Mouse (Mus musculus): ENCODE results near the gene Elmod3.
A peak's percentile ranks its signal among the peaks of the same experiment; 100 is the strongest.

The Elmod3 gene

DNA sequence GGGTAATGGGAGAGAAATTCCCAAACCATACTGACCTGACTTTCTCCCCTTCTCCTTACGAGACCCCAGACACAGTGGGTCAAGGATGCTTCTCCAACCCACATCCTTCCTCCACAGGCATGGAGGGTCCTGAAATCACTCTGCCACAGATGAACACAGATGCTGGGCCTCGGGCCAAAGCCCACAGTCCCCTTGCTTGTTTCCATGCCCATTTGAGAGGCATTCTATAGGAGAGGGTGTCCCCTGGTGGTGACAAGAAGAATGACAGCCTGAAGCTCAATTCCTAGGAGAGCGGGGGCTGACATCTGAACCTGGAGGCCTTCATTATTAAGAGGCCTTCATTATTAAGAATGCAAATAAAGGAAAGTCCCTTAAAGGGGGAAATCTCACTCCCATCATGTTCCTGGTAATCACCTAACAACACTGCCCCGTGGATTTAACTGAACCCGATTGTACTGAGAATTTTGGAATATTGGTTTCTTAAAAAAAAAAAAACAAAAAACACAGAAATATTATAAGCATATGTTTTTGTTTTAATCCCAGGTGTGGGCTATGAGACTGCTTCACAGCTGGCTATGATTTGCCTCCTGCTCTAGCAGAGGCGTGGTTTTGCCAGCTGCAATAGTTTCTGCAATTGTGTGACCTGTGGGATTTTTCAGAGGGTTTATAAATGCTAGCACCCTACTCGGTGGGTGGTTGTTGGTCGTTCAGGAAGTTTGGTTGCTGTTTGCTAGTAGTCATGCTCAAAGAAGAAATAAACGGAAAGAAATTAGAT is 64.0 kb downstream of the Elmod3 start:
- peak; percentile 92 for DNase-seq (ENCODE audit: low read depth)

DNA sequence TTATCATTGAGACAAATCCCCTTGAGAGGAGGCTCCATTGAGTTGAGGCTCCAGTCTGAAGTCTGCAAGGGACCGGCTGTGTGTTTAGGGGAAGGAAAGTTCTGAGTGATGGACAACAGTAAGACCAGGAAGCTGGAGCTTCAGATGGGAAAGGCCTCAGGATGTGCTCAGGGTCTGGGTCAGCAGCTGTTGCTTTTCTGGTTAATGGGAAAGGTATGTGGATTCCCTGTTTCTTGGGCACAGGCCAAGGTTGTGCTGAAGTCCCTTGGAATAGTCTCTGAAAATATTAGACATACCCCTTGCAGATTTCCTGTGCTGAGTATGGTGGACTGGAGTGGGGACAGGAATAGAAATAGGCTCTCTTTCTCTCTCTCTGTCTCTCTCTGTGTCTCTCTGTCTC is 64.7 kb downstream of the Elmod3 start:
- DNase-seq (ENCODE audit: low read depth): peak; percentile 80

- no peak for DNase-seq (ENCODE audit: low read depth)
Observed at GRCm38 (mm10) chr6:72532580-72532979, 65.6 kb downstream of the Elmod3 start.

GRCm38 (mm10) chr6:72528410-72529151 is 69.6 kb downstream of the Elmod3 start:
- peak; percentile 48 for DNase-seq (ENCODE audit: low read depth)

DNA sequence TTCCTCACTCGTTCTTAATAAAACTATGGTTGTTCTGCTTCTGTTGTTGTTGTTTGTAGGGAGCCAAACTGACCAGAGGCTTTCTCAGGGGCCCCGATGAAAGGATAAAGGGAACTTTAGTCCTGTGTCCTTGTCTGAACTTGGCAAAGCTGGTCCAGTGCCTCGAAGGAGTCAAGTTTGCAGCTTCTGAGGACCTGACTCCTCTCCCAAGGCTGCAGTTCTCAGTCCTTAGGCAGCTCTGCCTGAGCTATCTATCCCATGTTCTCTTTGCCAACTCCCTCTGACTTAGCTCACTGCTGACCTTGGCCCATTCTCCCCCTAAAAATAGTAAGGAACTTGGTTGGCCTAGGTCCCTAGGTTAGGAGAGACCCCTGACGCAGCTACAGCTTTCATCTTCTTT is 71.1 kb downstream of the Elmod3 start:
- DNase-seq (ENCODE audit: low read depth): no peak

DNA sequence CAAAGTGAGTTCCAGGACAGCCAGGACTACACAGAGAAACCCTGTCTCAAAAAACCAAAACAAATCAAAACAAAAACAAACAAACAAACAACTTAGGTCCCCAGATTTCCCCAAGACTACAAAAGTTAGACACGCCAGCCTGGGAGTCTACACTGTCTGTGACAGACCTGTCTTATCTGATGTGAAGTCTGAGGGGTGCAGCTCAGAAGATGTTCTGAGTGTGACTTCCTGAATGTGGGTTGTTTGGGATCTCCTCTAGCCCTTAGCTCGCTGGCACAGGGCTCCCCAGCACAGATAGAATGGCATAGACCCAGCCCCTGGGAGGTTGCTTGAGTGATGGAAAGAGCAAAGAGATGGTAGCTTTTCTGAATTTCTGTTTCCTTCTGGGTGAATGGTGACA is 74.1 kb downstream of the Elmod3 start:
- DNase-seq (ENCODE audit: low read depth): no peak

DNA sequence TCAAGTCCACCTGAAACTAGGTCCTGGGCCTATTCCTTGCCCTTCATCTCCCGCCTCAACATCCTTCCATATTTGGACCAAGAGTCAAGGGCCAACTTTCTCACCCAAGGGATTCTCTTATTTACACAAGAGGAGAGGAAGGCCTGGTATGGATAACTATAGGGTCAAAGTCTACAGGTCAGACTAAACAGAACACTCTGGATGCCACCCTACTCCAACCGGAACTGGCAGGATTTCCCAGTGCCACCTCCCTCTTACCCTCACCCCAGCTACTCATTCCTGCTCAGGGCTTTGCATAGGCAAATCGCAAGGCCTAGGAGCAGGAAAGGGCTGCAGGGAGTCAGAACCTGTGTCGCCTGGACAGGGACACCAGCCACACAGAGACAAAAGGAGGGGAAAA is 75.0 kb downstream of the Elmod3 start:
- no peak for DNase-seq (ENCODE audit: low read depth)

- DNase-seq (ENCODE audit: low read depth): peak; percentile 77
Observed at GRCm38 (mm10) chr6:72522288-72522687, 75.9 kb downstream of the Elmod3 start.

DNA sequence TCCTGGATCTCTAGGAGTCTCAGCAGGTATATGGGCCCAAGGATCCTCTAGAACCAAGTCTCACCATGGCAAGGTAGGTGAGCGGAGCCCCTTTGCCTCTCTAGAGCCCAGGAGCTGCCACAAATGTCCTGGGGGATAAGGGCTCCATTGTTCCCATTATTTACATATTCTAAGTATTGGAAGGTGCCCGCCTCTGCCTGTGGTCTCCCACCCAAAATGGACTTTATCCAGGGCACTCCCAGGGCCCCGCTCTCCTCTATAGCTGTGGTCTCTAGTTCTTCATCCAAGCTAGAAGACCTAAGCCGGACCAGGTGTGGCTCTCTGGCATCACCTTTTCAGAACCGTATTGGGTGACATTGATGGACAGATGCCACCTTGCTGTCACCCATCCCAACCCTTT is 76.6 kb downstream of the Elmod3 start, which contains the start of gene Sh2d6:
Gene Sh2d6, minus strand, starts transcription at position 101 of the 400 bp plus-strand sequence.
- no peak for DNase-seq (ENCODE audit: low read depth)

DNA sequence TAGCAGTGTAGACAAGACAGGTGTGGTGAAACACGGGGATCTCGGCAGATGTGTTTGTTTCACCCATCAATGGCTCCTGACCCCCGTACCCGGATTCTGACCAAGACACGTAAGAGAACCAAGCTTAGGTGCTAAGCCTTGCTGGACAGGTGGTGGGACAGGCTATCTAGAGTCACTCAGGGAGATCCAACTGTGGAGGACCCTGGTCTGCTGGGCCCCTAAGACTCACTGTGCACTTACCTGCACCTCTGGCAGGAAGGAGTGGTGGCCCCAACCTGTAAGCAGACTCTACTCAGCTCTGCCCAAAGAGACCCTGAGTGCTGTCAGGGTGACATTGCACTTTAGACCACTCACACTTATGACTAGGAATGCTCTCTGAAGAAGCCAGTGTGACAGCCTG is 77.3 kb downstream of the Elmod3 start:
- no peak for DNase-seq (ENCODE audit: low read depth)

- DNase-seq (ENCODE audit: low read depth): peak; percentile 94
Observed at GRCm38 (mm10) chr6:72519892-72520663, 78.1 kb downstream of the Elmod3 start.

DNA sequence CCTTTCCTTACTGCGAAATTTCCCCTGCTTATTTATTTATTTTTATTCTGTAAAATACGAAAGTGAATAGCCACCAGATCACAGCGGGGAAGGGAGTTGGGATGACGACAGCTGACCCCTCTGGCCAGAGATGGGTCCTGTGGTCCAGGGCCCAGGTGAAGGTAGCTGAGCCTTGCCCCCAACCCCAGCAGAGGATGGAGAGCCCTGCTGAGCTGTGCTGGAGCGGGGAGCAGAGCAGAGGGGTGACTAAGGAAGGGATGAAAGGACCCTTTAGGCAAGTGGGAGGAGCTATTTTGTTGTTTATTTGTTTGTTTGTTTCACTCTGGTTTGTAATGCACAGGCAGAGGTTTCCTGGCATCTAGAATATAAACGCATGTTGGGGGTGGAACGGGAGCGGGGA is 78.9 kb downstream of the Elmod3 start:
- DNase-seq (ENCODE audit: low read depth): no peak

GRCm38 (mm10) chr6:72518842-72519241 is 79.4 kb downstream of the Elmod3 start:
- peak; percentile 34 for DNase-seq (ENCODE audit: low read depth)
